ENCODE assay signal across 17 mouse cellular contexts in genomic region chr1:74843090-74843489, GRCm38 (mm10).
"Had no signal": no experiment of that assay in that cellular context is flagged by ENCODE, and none has a peak within 500 bp of the region (broad histone marks: within the 10 kb centered on the region; RNA-seq: fewer than 3 reads in every experiment).

No protein-coding gene starts in this region.

- DNase-seq: left cerebral cortex, postnatal 4 days; liver; liver, embryonic 13.5 days; liver, postnatal 0 days; lung, adult 18-20 months; lung, adult 2 months; lung, embryonic 14.5 days; lung, postnatal 10 days; lung, postnatal 14 days; lung, postnatal 36 days; lung, postnatal 4 days; midbrain, embryonic 14.5 days had no signal

- ATAC-seq: liver, embryonic 12.5 days; liver, postnatal 0 days; lung, postnatal 0 days; midbrain, embryonic 13.5 days; midbrain, embryonic 15.5 days; midbrain, embryonic 16.5 days had no signal
